Mouse (Mus musculus): ENCODE measurements at regions not wholly inside any gene's neighbourhood (a gene's known extent, or its start where the extent isn't known, plus 50 kb on each side); places are given as distances from the start of the nearest gene placed in this dataset.

- ATAC-seq (ENCODE audit: extremely low read depth, insufficient number of reproducible peaks, low FRiP score, poor library complexity, severe bottlenecking): no peak
Observed at GRCm38 (mm10) chr14:120642591-120642990, 164.3 kb downstream of the Rap2a start.

GRCm38 (mm10) chr14:120652034-120652433 lies 173.8 kb downstream of the Rap2a start:
- no peak for ATAC-seq (ENCODE audit: extremely low read depth, insufficient number of reproducible peaks, low FRiP score, poor library complexity, severe bottlenecking)

- ATAC-seq (ENCODE audit: extremely low read depth, insufficient number of reproducible peaks, low FRiP score, poor library complexity, severe bottlenecking): no peak
Observed at GRCm38 (mm10) chr14:120660321-120660781, 182.1 kb downstream of the Rap2a start.

- ATAC-seq (ENCODE audit: extremely low read depth, insufficient number of reproducible peaks, low FRiP score, poor library complexity, severe bottlenecking): no peak
Observed at GRCm38 (mm10) chr14:120661111-120661510, 182.9 kb downstream of the Rap2a start.

- ATAC-seq (ENCODE audit: extremely low read depth, insufficient number of reproducible peaks, low FRiP score, poor library complexity, severe bottlenecking): no peak
Observed at GRCm38 (mm10) chr14:120669665-120670064, 191.4 kb downstream of the Rap2a start.

- no peak for ATAC-seq (ENCODE audit: extremely low read depth, insufficient number of reproducible peaks, low FRiP score, poor library complexity, severe bottlenecking)
Observed at GRCm38 (mm10) chr14:120675752-120676151, 197.5 kb downstream of the Rap2a start.

- no peak for ATAC-seq (ENCODE audit: extremely low read depth, insufficient number of reproducible peaks, low FRiP score, poor library complexity, severe bottlenecking)
Observed at GRCm38 (mm10) chr14:120678533-120678932, 200.3 kb downstream of the Rap2a start.

GRCm38 (mm10) chr14:120679072-120679471 lies 200.8 kb downstream of the Rap2a start:
- no peak for ATAC-seq (ENCODE audit: extremely low read depth, insufficient number of reproducible peaks, low FRiP score, poor library complexity, severe bottlenecking)

GRCm38 (mm10) chr14:120680272-120680671 lies 202.0 kb downstream of the Rap2a start:
- no peak for ATAC-seq (ENCODE audit: extremely low read depth, insufficient number of reproducible peaks, low FRiP score, poor library complexity, severe bottlenecking)

GRCm38 (mm10) chr14:120685263-120685662 lies 207.0 kb downstream of the Rap2a start:
- no peak for ATAC-seq (ENCODE audit: extremely low read depth, insufficient number of reproducible peaks, low FRiP score, poor library complexity, severe bottlenecking)

GRCm38 (mm10) chr14:120685877-120686276 lies 207.6 kb downstream of the Rap2a start:
- no peak for ATAC-seq (ENCODE audit: extremely low read depth, insufficient number of reproducible peaks, low FRiP score, poor library complexity, severe bottlenecking)

- ATAC-seq (ENCODE audit: extremely low read depth, insufficient number of reproducible peaks, low FRiP score, poor library complexity, severe bottlenecking): no peak
Observed at GRCm38 (mm10) chr14:120686751-120687150, 208.5 kb downstream of the Rap2a start.

- ATAC-seq (ENCODE audit: extremely low read depth, insufficient number of reproducible peaks, low FRiP score, poor library complexity, severe bottlenecking): no peak
Observed at GRCm38 (mm10) chr14:120699378-120699777, 211.6 kb upstream of the Ipo5 start.

GRCm38 (mm10) chr14:120705301-120705801 lies 205.7 kb upstream of the Ipo5 start:
- no peak for ATAC-seq (ENCODE audit: extremely low read depth, insufficient number of reproducible peaks, low FRiP score, poor library complexity, severe bottlenecking)

GRCm38 (mm10) chr14:120710782-120711181 lies 200.2 kb upstream of the Ipo5 start:
- no peak for ATAC-seq (ENCODE audit: extremely low read depth, insufficient number of reproducible peaks, low FRiP score, poor library complexity, severe bottlenecking)

- ATAC-seq (ENCODE audit: extremely low read depth, insufficient number of reproducible peaks, low FRiP score, poor library complexity, severe bottlenecking): no peak
Observed at GRCm38 (mm10) chr14:120720464-120721445, 190.3 kb upstream of the Ipo5 start.

GRCm38 (mm10) chr14:120721593-120722461 lies 189.2 kb upstream of the Ipo5 start:
- no peak for ATAC-seq (ENCODE audit: extremely low read depth, insufficient number of reproducible peaks, low FRiP score, poor library complexity, severe bottlenecking)

GRCm38 (mm10) chr14:120722546-120723112 lies 188.4 kb upstream of the Ipo5 start:
- no peak for ATAC-seq (ENCODE audit: extremely low read depth, insufficient number of reproducible peaks, low FRiP score, poor library complexity, severe bottlenecking)

- no peak for ATAC-seq (ENCODE audit: extremely low read depth, insufficient number of reproducible peaks, low FRiP score, poor library complexity, severe bottlenecking)
Observed at GRCm38 (mm10) chr14:120728107-120728506, 182.9 kb upstream of the Ipo5 start.

All from neutrophil, adult 5-6 weeks (primary cell).